Mouse (Mus musculus) stomach, embryonic 15.5 days (tissue): Measurements from ENCODE around the gene Krt15. TPM values are rescaled to one million over a fixed set of nuclear protein-coding genes. Genes with fewer than 3 reads are reported as not detected.
A peak's percentile ranks its signal among the peaks of the same experiment; 100 is the strongest.

Experiments
- ATAC-seq: fragments of 200-750 bp; cut with Nextera tagmentation; 2 replicates; pipeline ENCODE4 v1.8.0; 2017; ENCODE audit warnings: low read depth, moderate number of reproducible peaks, moderate TSS enrichment; ENCODE audit not compliant: insufficient read depth, low FRiP score
- H3K27ac ChIP-seq: fragments of 300-500 bp; sonication (generic); 2 replicates; pipeline ENCODE4 v1.5.1; 2015; ENCODE audit warnings: mild to moderate bottlenecking, inconsistent platforms
- H3K27me3 ChIP-seq: fragments of 300-500 bp; sonication (generic); replicated peaks from 2 replicates; pipeline ENCODE4 v1.6.1; 2015; ENCODE audit warnings: inconsistent platforms
- H3K36me3 ChIP-seq: fragments of 300-500 bp; sonication (generic); 2 replicates; pipeline ENCODE4 v1.6.1; 2015; ENCODE audit warnings: inconsistent platforms
- H3K4me1 ChIP-seq: fragments of 300-500 bp; sonication (generic); 2 replicates; pipeline ENCODE4 v1.6.1; 2015; ENCODE audit warnings: inconsistent platforms
- H3K4me2 ChIP-seq: fragments of 300-500 bp; sonication (generic); 2 replicates; pipeline ENCODE4 v1.6.1; 2015; ENCODE audit warnings: mild to moderate bottlenecking, inconsistent platforms
- H3K4me3 ChIP-seq: fragments of 300-500 bp; sonication (generic); replicated peaks from 2 replicates; pipeline ENCODE4 v1.5.1; 2015; ENCODE audit warnings: inconsistent platforms
- H3K9ac ChIP-seq: fragments of 300-500 bp; sonication (generic); 2 replicates; pipeline ENCODE4 v1.6.1; 2015; ENCODE audit warnings: inconsistent platforms
- H3K9me3 ChIP-seq: fragments of 300-500 bp; sonication (generic); 2 replicates; pipeline ENCODE4 v1.6.1; 2016; ENCODE audit warnings: inconsistent platforms
- WGBS: fragments of 180-500 bp; shearing (Covaris S2); methylation state at CpG from one replicate; pipeline ENCODE4 v1.1.7; 2015; 5-methylcytosine and 5-hydroxymethylcytosine counted together
- polyA plus RNA-seq: library from polyadenylated mRNA; unstranded; fragments of >200 nt; fragmentation: Nextera tagmentation; extraction: Ambion mirVana; gene quantifications from 2 replicates; pipeline ENCODE4 v1.2.1, GENCODE M21; 2015

The Krt15 gene
- polyA plus RNA-seq, 1 experiment from 2014 or later: 1,006 TPM

- Histone ChIP-seq H3K4me3 (peak overlapping the region; percentile 9; the same call in 1 of the 2 replicates), H3K4me2 (no peak overlapping the region), H3K27me3 (no peaks in the 10 kb centered on the region), H3K4me1 (no peaks in the 10 kb centered on the region), H3K9ac (no peak overlapping the region), H3K36me3 (no peaks in the 10 kb centered on the region), H3K9me3 (no peaks in the 10 kb centered on the region), H3K27ac (no peak overlapping the region)
- ATAC-seq: no peak
- 76% methylated on average over 5 of the region's 5 CpGs for WGBS
These were observed 15.4 kb downstream of the Krt15 start for GRCm38 (mm10) chr11:100120331-100120730.

- Histone ChIP-seq H3K9ac (no peak overlapping the region), H3K36me3 (no peaks in the 10 kb centered on the region), H3K9me3 (no peaks in the 10 kb centered on the region), H3K27me3 (no peaks in the 10 kb centered on the region), H3K4me1 (no peaks in the 10 kb centered on the region), H3K4me2 (no peak overlapping the region), H3K27ac (peak overlapping the region; percentile 64), H3K4me3 (no peak overlapping the region)
- ATAC-seq: no peak; the same call in 1 of the 2 replicates
- WGBS: 58% methylated on average over 2 of the region's 2 CpGs
These were observed 22.0 kb downstream of the Krt15 start for GRCm38 (mm10) chr11:100113742-100114029.

GRCm38 (mm10) chr11:100112935-100113741 lies 22.6 kb downstream of the Krt15 start:
- WGBS: 68% methylated on average over 11 of the region's 11 CpGs
- Histone ChIP-seq H3K9ac (no peak overlapping the region), H3K4me3 (no peak overlapping the region), H3K27me3 (no peaks in the 10 kb centered on the region), H3K4me2 (no peak overlapping the region), H3K9me3 (no peaks in the 10 kb centered on the region), H3K4me1 (no peaks in the 10 kb centered on the region), H3K27ac (peak overlapping the region; percentile 57), H3K36me3 (no peaks in the 10 kb centered on the region)
- peak; percentile 76; the same call in 1 of the 2 replicates for ATAC-seq

- Histone ChIP-seq H3K4me2 (no peak within 1 kb of the TSS), H3K9ac (no peak within 1 kb of the TSS), H3K36me3 (no peaks in the 10 kb centered on the region), H3K27me3 (no peaks in the 10 kb centered on the region), H3K9me3 (no peaks in the 10 kb centered on the region), H3K27ac (no peak within 1 kb of the TSS), H3K4me1 (no peaks in the 10 kb centered on the region), H3K4me3 (no peak within 1 kb of the TSS)
- 81% methylated on average over 6 of the region's 6 CpGs for WGBS
- no peak for ATAC-seq
These were observed 30.1 kb downstream of the Krt15 start, which contains the start of gene Krt36 for GRCm38 (mm10) chr11:100105576-100106122. Gene Krt36 (minus strand): TSS chr11:100105626.

GRCm38 (mm10) chr11:100102693-100103429 lies 32.9 kb downstream of the Krt15 start:
- 57% methylated on average over 15 of the region's 15 CpGs for WGBS
- no peaks in the 10 kb centered on the region for H3K36me3 ChIP-seq
- no peak overlapping the region for H3K4me2 ChIP-seq
- H3K27ac ChIP-seq: no peak overlapping the region
- H3K4me1 ChIP-seq: no peaks in the 10 kb centered on the region
- no peak for ATAC-seq
- H3K9me3 ChIP-seq: no peaks in the 10 kb centered on the region
- no peak overlapping the region for H3K9ac ChIP-seq
- no peak overlapping the region for H3K4me3 ChIP-seq
- no peaks in the 10 kb centered on the region for H3K27me3 ChIP-seq

- H3K4me2 ChIP-seq: no peak overlapping the region
- H3K4me3 ChIP-seq: no peak overlapping the region
- ATAC-seq: no peak
- H3K4me1 ChIP-seq: no peaks in the 10 kb centered on the region
- no peak overlapping the region for H3K9ac ChIP-seq
- no peaks in the 10 kb centered on the region for H3K36me3 ChIP-seq
- H3K27me3 ChIP-seq: no peaks in the 10 kb centered on the region
- H3K27ac ChIP-seq: no peak overlapping the region; the same call in 1 of the 2 replicates
- no peaks in the 10 kb centered on the region for H3K9me3 ChIP-seq
- WGBS: 76% methylated on average over 4 of the region's 4 CpGs
These were observed 35.3 kb downstream of the Krt15 start for GRCm38 (mm10) chr11:100100391-100100790.

GRCm38 (mm10) chr11:100097819-100098218 lies 37.9 kb downstream of the Krt15 start:
- Histone ChIP-seq H3K4me1 (no peaks in the 10 kb centered on the region), H3K27me3 (no peaks in the 10 kb centered on the region), H3K4me3 (no peak overlapping the region), H3K27ac (no peak overlapping the region), H3K9ac (no peak overlapping the region), H3K9me3 (no peaks in the 10 kb centered on the region), H3K4me2 (no peak overlapping the region), H3K36me3 (no peaks in the 10 kb centered on the region)
- WGBS: 59% methylated on average over 9 of the region's 9 CpGs
- no peak for ATAC-seq

GRCm38 (mm10) chr11:100096141-100096540 lies 39.6 kb downstream of the Krt15 start, which contains the start of gene Krt35:
Gene Krt35 (minus strand): TSS chr11:100096241.
- Histone ChIP-seq H3K9ac (no peak within 1 kb of the TSS), H3K27ac (no peak within 1 kb of the TSS), H3K4me3 (no peak within 1 kb of the TSS), H3K4me2 (no peak within 1 kb of the TSS), H3K4me1 (no peaks in the 10 kb centered on the region), H3K36me3 (no peaks in the 10 kb centered on the region), H3K27me3 (no peaks in the 10 kb centered on the region), H3K9me3 (no peaks in the 10 kb centered on the region)
- 88% methylated on average over 9 of the region's 9 CpGs for WGBS
- ATAC-seq: no peak

GRCm38 (mm10) chr11:100088378-100089025 lies 47.2 kb downstream of the Krt15 start:
- no peak overlapping the region for H3K9ac ChIP-seq
- H3K27ac ChIP-seq: no peak overlapping the region
- H3K4me3 ChIP-seq: no peak overlapping the region
- no peaks in the 10 kb centered on the region for H3K27me3 ChIP-seq
- ATAC-seq: no peak
- H3K4me1 ChIP-seq: no peaks in the 10 kb centered on the region
- no peaks in the 10 kb centered on the region for H3K9me3 ChIP-seq
- no peak overlapping the region for H3K4me2 ChIP-seq
- 62% methylated on average over 7 of the region's 7 CpGs for WGBS
- no peaks in the 10 kb centered on the region for H3K36me3 ChIP-seq

- no peaks in the 10 kb centered on the region for H3K27me3 ChIP-seq
- no peak within 1 kb of the TSS for H3K4me3 ChIP-seq
- no peak within 1 kb of the TSS for H3K9ac ChIP-seq
- ATAC-seq: no peak
- H3K4me1 ChIP-seq: no peaks in the 10 kb centered on the region
- H3K4me2 ChIP-seq: no peak within 1 kb of the TSS
- no peaks in the 10 kb centered on the region for H3K9me3 ChIP-seq
- H3K36me3 ChIP-seq: no peaks in the 10 kb centered on the region
- WGBS: 88% methylated on average over 10 of the region's 10 CpGs
- H3K27ac ChIP-seq: no peak within 1 kb of the TSS
These were observed 47.9 kb downstream of the Krt15 start, which contains the start of gene Krt32 for GRCm38 (mm10) chr11:100087861-100088260. Gene Krt32 (minus strand): TSS chr11:100088226.
